In the genomic region with DNA sequence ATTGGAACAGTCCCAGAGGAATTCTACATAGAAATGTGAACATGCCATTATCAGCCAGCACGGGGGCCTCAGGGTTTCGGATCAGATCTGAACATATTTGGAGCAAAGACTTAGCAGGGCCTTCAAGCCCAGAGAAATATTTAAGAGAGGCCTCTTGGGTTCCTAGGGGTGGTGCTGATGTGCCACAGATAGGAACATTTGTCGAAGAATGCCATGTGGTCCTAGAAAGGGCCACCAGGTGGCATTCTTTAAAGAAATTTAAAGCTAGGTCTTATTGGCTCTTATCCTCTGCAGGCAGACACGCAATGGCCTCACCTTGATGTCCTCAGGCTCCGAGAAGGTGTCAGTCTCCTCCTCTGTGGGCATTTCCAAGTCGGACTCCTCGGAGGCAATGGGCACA, we compare ENCODE assay signal across 10 mouse cellular contexts. TPM values are rescaled to one million over a fixed set of nuclear protein-coding genes. Genes with fewer than 3 reads are reported as not detected.
DNase-seq lines count a peak whose midpoint lies in the region; ATAC-seq and TF ChIP-seq lines count a peak whose summit lies in the region.
"Had no signal": no experiment of that assay in that cellular context is flagged by ENCODE, and none has a peak within 500 bp of the region (broad histone marks: within the 10 kb centered on the region; RNA-seq: fewer than 3 reads in every experiment).

No protein-coding gene starts in this region.

- no peak overlapping the region for H3K4me2 ChIP-seq in kidney, postnatal 0 days (ENCODE audit: low read length)
- H3K4me2 ChIP-seq: liver, embryonic 15.5 days; stomach, embryonic 15.5 days had no signal

- no peak overlapping the region for H3K27ac ChIP-seq in kidney, postnatal 0 days
- H3K27ac ChIP-seq: liver, embryonic 15.5 days; stomach, embryonic 15.5 days had no signal

- no peak overlapping the region for H3K4me3 ChIP-seq in kidney, postnatal 0 days (replicated peaks; ENCODE audit: low read depth, low read length)
- H3K4me3 ChIP-seq: liver, embryonic 15.5 days; stomach, embryonic 15.5 days had no signal

- peaks cover 13% of the 10 kb centered on the region for H3K4me1 ChIP-seq in kidney, postnatal 0 days (replicated peaks; ENCODE audit: insufficient read depth, low read length)

- no peaks in the 10 kb centered on the region for H3K9me3 ChIP-seq in kidney, postnatal 0 days (replicated peaks; ENCODE audit: low read length)
- H3K9me3 ChIP-seq: liver, embryonic 15.5 days; stomach, embryonic 15.5 days had no signal

- H3K36me3 ChIP-seq in kidney, postnatal 0 days (ENCODE audit: insufficient read depth, low read length) = no peaks in the 10 kb centered on the region
- H3K36me3 ChIP-seq: liver, embryonic 15.5 days; stomach, embryonic 15.5 days had no signal

- no peak for ATAC-seq in kidney, postnatal 0 days (replicated peaks; ENCODE audit: low FRiP score, low read depth)
- ATAC-seq in megakaryocyte-erythroid progenitor cell, adult 5-6 weeks (replicated peaks; ENCODE audit: low FRiP score, low TSS enrichment, poor library complexity, severe bottlenecking) = peak; percentile 81

- H3K9ac ChIP-seq in kidney, postnatal 0 days (ENCODE audit: low read depth, low read length) = no peak overlapping the region
- H3K9ac ChIP-seq: liver, embryonic 15.5 days; stomach, embryonic 15.5 days had no signal

- 49% methylated on average over 7 of the region's 7 CpGs for WGBS in kidney, postnatal 0 days

- H3K27me3 ChIP-seq in kidney, postnatal 0 days (ENCODE audit: insufficient read depth, low read length) = no peaks in the 10 kb centered on the region
- H3K27me3 ChIP-seq: liver, embryonic 15.5 days; stomach, embryonic 15.5 days had no signal

- peak; percentile 85 for DNase-seq in kidney, postnatal 0 days (ENCODE audit: low spot score)
- DNase-seq in kidney, adult 11 months = no peak
- DNase-seq in MN1 (ENCODE audit: low spot score) = peak; percentile 29
- DNase-seq in c-Kit-positive CD71-positive TER-119-negative erythroid progenitor cells, embryonic 14.5 days (ENCODE audit: low read depth) = peak; percentile 22
- peak; percentile 55 for DNase-seq in heart, postnatal 4 days
- DNase-seq in thymus, postnatal 4 days = peak; percentile 77
- DNase-seq in left cerebral cortex, postnatal 4 days = no peak

- TF ChIP-seq CTCF in kidney, postnatal 0 days (IDR thresholded peaks at IDR 0.05; ENCODE audit: low read depth) = peak; percentile 79

- intact Hi-C loops in left cerebral cortex, postnatal 4 days (cut with DNase I) = loop anchor here (5.0 to 10.0 kb wide), 2 partner anchors 65 to 72 kb away; partner anchors contain the start of genes Ftsj3 and Psmc5

RNA-seq across cellular contexts. Expression of gene Cd79b, which starts 15.1 kb away (rescaled TPM):
- 7.7 and 7.8 TPM in 2 replicates for polyA plus RNA-seq in kidney, postnatal 0 days (2015; fragmentation: Nextera tagmentation; extraction: Ambion mirVana)
- 1 to 10 TPM; 1.2 to 2.1 TPM for total RNA-seq in heart, postnatal 4 days (2021)
- total RNA-seq in megakaryocyte-erythroid progenitor cell, adult 5-6 weeks (2014; fragmentation: Nextera tagmentation) = 5.1 and 21.6 TPM in 2 replicates
- total RNA-seq in megakaryocyte-erythroid progenitor cell, adult 5-6 weeks (2017) = 1.4 and 3.5 TPM in 2 replicates
- under 1 TPM; 0.30 to 0.98 TPM for total RNA-seq in left cerebral cortex, postnatal 4 days (2021)

RNA-seq across cellular contexts. Expression of gene Scn4a, which starts 23.4 kb away (rescaled TPM):
- 0.22 and 0.37 TPM in 2 replicates for polyA plus RNA-seq in kidney, postnatal 0 days (2015; fragmentation: Nextera tagmentation; extraction: Ambion mirVana)
- total RNA-seq in heart, postnatal 4 days (2021) = 1 to 10 TPM; 2.5 to 3.5 TPM
- total RNA-seq in megakaryocyte-erythroid progenitor cell, adult 5-6 weeks (2014; fragmentation: Nextera tagmentation) = 0.11 TPM in 1 of 2 replicates, not detected in the other
- not detected in 2 replicates for total RNA-seq in megakaryocyte-erythroid progenitor cell, adult 5-6 weeks (2017)
- total RNA-seq in left cerebral cortex, postnatal 4 days (2021) = not detected

RNA-seq across cellular contexts. Expression of gene Gh, which starts 28.0 kb away (rescaled TPM):
- not detected in 2 replicates for polyA plus RNA-seq in kidney, postnatal 0 days (2015; fragmentation: Nextera tagmentation; extraction: Ambion mirVana)
- not detected for total RNA-seq in heart, postnatal 4 days (2021)
- not detected in 2 replicates for total RNA-seq in megakaryocyte-erythroid progenitor cell, adult 5-6 weeks (2014; fragmentation: Nextera tagmentation)
- total RNA-seq in megakaryocyte-erythroid progenitor cell, adult 5-6 weeks (2017) = not detected in 2 replicates
- total RNA-seq in left cerebral cortex, postnatal 4 days (2021) = not detected
- polyA plus RNA-seq: liver, embryonic 15.5 days; stomach, embryonic 15.5 days had no signal

RNA-seq across cellular contexts. Expression of gene Prr29, which starts 35.6 kb away (rescaled TPM):
- 0.15 and 0.24 TPM in 2 replicates for polyA plus RNA-seq in kidney, postnatal 0 days (2015; fragmentation: Nextera tagmentation; extraction: Ambion mirVana)
- under 1 TPM; 0.41 to 0.52 TPM for total RNA-seq in heart, postnatal 4 days (2021)
- total RNA-seq in megakaryocyte-erythroid progenitor cell, adult 5-6 weeks (2014; fragmentation: Nextera tagmentation) = 4.6 TPM in 1 of 2 replicates, not detected in the other
- not detected in 2 replicates for total RNA-seq in megakaryocyte-erythroid progenitor cell, adult 5-6 weeks (2017)
- not detected for total RNA-seq in left cerebral cortex, postnatal 4 days (2021)
- polyA plus RNA-seq: liver, embryonic 15.5 days had no signal

RNA-seq across cellular contexts. Expression of gene Tcam1, which starts 53.2 kb away (rescaled TPM):
- 0.49 and 0.59 TPM in 2 replicates for polyA plus RNA-seq in kidney, postnatal 0 days (2015; fragmentation: Nextera tagmentation; extraction: Ambion mirVana)
- total RNA-seq in heart, postnatal 4 days (2021) = not detected
- 1.4 and 3.5 TPM in 2 replicates for total RNA-seq in megakaryocyte-erythroid progenitor cell, adult 5-6 weeks (2014; fragmentation: Nextera tagmentation)
- total RNA-seq in megakaryocyte-erythroid progenitor cell, adult 5-6 weeks (2017) = 2.1 and 3.7 TPM in 2 replicates
- under 1 TPM; 0.18 to 0.28 TPM for total RNA-seq in left cerebral cortex, postnatal 4 days (2021)

Comparison
In these comparisons a context has a peak if more than half of its experiments do, and no peak if none do; other contexts are left out.
1. DNase-seq: peak in kidney, postnatal 0 days (single experiment), MN1 (single experiment), c-Kit-positive CD71-positive TER-119-negative erythroid progenitor cells, embryonic 14.5 days (single experiment), heart, postnatal 4 days (single experiment) and thymus, postnatal 4 days (single experiment); none in kidney, adult 11 months (single experiment) and left cerebral cortex, postnatal 4 days (single experiment).